Mouse (Mus musculus) right cerebral cortex, postnatal 14 days (tissue): ENCODE measurements around the gene Scaper.

Source experiments
- DNase-seq: peaks from one replicate; pipeline ENCODE4 v3.0.0; 2022

Gene Scaper

DNA sequence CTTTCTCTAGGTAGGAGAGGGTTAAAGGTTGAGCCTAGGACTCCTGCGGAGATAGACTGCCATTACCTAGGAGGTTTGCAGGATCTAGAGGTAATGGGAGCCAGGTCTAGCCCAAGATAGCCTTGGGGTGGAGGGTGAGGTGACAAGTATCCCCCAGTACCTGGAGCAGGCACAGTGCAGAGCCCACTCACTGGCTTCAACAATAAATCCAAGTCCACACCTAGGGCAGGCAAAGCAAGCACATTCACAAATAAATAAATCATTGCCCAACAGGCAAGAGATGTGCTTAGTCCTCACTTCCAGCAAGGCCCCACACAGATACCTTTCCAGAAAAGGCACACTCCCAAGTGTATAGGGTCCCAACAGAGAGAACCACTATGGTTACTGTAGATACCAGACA, 398.9 kb downstream of the Scaper start:
- DNase-seq, result no peak

- no peak for DNase-seq
These were observed 399.5 kb downstream of the Scaper start, which contains the start of gene Isl2 for GRCm38 (mm10) chr9:55538377-55538776. TSS of gene Isl2 (plus strand) at chr9:55538672.

GRCm38 (mm10) chr9:55535907-55536306, 402.0 kb downstream of the Scaper start:
- peak; percentile 70 for DNase-seq

DNA sequence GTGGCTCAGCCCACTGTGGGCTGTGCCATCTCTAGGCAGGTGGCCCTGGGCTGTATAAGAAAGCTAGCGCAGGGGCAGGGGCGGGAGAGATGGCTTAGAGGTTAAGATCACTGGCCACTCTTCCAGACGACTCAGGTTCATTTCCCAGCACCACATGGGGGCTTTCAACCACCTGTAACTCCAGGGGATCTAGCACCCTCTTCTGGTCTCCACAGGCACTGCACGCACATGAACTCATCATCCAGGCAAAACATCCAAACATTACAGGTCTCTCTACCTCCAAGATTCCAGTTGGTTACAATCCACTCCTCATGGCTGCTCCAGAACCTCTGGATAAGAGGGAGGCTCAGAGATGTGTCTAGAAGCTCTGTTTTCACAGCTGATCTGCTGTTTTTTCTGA, 412.2 kb downstream of the Scaper start:
- DNase-seq, result no peak

GRCm38 (mm10) chr9:55512027-55512543, 425.8 kb downstream of the Scaper start, which contains the start of gene Etfa:
TSS of gene Etfa (minus strand) at chr9:55512243.
- peak; percentile 92 for DNase-seq

GRCm38 (mm10) chr9:55511521-55511993, 426.4 kb downstream of the Scaper start:
- DNase-seq, result peak; percentile 58

GRCm38 (mm10) chr9:55510651-55511235, 427.2 kb downstream of the Scaper start:
- no peak for DNase-seq

- DNase-seq, result no peak
These were observed 428.2 kb downstream of the Scaper start for GRCm38 (mm10) chr9:55509731-55510130.

DNA sequence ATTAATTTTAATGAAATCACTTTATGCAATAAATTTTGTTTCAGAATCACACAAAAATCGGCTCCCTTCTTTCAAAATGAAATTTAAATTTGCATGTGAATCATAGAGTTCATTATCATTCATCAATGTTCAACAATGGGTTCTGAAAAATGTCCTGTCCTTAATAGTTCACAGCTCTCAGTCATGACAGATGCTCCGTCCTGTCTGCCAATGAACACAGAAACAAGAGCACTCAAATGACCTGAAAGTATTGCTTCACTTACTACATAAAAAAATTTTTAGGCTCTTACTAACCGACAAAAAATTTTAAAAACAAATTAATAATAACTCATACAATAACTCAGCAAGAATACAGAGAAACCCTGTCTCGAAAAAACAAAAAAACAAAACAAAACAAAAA, 429.2 kb downstream of the Scaper start:
- DNase-seq, result no peak

DNA sequence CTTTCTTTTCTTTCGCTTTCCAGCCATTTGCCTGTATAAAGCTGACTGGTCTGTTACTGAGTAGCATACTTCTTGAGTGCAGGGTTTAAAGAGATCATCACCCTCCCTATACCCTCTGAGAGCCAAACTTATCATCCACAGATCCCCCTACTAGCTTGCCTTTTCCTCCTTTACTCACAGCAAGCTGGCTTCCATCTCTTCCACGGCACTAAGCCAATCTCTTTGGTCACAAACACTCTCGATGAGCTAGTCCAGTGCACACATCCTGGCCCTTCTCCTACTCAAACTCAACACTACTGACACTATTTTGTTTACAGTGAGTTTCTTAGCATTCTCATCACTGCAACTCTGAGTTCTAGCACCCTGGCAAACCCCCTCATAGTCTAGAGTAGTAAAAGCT, 430.0 kb downstream of the Scaper start:
- DNase-seq, result no peak
